Mouse (Mus musculus) c-Kit-positive CD71-negative TER-119-negative erythroid progenitor cells, embryonic 14.5 days (primary cell): ENCODE measurements around the gene Strn3.
"Not testable (repeated sequence)": the region's sequence is repeated elsewhere in the genome, so short reads cannot be mapped to it uniquely, and the experiment has no call there.

Source experiments
- DNase-seq: peaks from one replicate; pipeline ENCODE4 v3.0.0-alpha.2; 2013; ENCODE audit warnings: low read depth

Gene Strn3

DNA sequence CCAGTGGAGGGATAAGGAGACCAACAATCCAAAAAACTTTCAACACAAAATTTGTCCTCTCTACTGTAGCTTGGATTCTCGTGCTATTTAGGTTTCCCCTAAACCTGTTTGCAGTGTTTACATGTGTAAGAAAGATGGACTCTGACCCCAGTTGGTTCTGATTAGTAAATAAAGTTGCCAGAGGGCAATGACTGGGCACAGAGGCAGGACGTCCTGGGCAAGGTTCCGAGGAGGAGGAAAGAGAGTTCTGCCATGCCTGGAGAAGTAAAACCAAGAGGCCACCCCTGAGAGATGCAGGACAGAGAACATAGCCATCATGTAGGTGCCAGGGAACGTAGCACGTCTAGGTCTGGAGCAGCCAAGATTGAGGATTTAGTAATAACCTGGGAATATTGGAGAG lies 79.3 kb downstream of the Strn3 start:
- no peak for DNase-seq

DNA sequence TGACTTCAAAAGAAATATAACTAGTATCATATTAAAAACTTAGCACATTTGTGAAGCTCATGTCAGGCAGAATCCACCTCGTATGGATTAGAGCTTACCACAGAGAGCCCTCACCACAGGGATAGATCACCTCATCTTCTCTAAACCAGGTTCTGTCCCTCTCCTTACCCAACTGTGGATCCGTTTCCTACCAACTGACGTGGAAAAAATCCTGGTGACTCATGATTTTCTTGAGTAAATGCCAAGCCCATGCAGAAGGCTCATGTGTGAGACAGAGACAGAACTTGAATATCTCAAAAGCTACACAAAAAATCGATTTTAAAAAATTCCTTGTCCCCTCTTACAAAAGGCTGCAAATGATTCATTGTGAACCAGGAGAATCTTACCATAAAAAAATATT lies 85.6 kb downstream of the Strn3 start:
- DNase-seq: no peak

DNA sequence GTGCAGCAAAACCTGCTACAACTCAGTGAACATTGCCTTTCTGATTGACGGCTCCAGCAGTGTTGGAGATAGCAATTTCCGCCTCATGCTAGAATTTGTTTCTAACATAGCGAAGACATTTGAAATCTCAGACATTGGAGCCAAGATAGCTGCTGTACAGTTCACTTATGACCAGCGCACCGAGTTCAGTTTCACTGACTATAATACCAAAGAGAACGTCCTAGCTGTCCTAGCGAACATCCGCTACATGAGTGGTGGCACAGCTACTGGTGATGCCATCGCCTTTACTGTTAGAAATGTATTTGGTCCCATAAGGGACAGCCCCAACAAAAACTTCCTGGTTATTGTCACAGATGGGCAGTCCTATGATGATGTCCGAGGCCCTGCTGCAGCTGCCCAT lies 88.4 kb downstream of the Strn3 start:
- DNase-seq: no peak

DNA sequence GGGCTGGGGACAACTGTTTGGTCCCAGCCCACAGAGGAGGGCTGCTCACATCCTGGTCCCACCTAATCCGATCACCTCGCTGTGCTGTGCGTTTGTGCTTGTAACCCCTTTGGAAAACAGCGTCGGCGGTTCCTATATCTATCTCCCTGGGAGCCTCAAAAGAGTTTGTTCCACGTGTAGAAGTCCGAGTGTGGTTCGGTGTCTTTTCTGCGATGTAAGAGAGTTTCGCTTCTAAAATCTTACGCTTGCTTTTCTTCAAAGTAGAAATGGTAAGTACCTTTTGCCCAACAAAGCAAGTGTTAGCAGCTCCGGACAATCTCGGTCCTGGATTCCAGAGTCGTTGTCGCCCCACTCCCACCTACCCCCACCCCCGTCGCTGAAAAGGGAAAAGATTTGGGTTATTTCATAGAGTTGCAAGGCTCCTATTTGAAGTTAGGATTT lies 97.6 kb downstream of the Strn3 start:
- no peak for DNase-seq

DNA sequence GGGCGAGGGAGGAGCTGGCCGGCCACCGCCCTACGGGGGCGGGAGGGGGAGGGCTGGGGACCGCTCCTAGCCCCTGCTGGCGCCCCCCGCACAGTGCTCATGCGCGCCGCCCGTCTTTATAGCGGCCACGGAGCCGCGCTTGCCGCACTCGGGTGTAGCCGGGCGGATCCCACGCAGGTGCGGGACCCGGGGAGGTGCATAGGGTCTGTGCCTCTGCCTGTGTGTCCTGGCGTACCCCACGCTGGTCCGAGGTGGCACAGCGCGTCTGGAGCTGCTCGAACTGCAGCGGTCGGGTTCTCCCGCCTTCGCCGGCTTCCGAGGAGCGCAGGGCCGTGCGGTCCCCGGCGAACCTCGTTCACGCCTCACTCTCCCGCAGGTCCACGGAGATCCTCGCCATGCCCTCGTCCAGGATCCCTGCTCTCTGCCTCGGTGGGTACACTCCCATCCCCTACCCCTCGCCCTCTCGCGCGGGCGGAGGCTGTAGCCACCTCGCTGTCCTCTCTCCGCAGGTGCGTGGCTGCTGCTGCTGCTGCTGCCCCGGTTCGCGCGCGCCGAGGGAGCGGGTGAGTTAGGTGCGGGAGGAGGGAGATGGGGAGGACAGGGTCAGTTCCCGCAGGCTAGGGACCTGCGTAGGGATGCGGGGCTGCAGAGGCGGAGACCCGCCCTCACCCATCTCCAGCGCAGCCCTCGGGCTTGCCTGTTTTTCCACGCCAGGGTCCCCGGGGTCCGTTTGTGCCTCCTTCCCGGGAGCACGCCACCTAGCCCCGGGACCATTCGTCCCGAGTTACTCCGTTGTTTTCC lies 98.3 kb downstream of the Strn3 start, which contains the start of gene Coch:
TSS of gene Coch (plus strand) at position 113 of the 801 bp plus-strand sequence.
- DNase-seq: no peak

DNA sequence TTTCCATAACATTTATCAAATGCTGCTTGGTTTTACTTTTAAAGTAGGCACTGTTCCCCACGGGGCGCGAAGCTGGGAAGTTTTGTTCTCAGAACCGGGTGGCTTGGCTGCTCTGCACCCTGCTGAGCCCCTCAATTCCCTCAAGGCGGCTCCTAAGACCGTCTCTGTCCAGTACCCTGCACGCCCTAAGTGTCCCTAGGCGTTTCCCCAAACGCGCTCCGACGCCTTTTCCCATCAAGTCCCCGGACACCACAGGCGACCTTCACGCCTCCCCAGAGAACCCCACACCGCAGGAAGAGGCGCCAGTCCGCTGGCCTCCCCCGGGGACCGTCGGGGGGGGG lies 98.8 kb downstream of the Strn3 start:
- DNase-seq: no peak

DNA sequence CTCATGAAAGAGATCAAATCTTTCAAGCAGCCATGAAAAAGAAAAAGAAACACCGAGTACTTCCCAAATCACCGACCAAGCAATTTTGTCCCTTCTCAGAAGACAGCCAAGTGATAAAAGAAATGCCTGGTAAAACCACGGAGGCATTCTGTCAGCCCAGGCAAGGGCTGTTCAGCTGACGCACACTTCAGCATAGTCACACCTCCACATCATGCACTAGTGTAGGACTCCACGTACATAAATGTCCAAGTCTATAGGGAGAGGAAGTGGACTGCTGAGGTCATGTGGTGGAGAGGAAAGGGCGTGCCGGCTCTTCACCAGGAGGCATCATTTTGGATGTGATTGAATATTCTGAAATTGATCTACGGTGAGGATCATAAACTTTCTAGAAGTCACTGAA lies 99.8 kb downstream of the Strn3 start:
- DNase-seq: no peak

DNA sequence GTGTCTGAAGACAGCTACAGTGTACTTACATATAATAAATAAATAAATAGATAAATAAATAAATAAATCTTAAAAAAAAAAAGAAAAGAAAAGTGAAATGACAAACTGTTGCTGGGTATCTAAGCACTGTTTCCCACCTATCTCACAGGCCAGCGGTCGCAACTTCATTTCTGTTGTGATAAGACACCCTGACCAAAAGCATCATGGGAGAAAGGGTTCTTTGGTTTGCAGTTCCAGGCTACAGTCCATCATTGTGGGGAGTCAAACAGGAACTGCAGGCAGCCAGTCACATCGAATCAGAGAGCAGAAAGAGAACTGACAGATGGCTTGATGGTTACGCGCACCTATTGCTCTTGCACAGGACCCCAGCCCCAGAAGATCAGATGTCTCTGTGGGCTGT lies 102.4 kb downstream of the Strn3 start:
- DNase-seq: no peak

DNA sequence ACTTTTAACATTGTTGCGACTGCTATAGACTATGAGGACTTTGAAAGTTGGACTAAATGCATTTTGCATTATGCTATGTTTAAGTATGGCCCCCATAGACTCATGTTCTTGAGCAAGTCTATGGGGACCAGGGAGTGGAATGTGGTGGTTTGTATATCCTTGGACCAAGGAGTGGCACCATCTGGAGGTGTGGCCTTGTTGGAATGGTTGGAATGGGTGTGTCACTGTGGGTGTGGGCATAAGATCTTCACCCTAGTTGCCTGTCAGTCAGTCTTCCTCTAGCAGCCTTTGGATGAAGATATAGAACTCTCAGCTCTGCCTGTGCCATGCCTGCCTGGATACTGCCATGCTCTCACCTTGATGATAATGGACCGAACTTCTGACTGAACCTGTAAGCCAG lies 113.9 kb downstream of the Strn3 start:
- DNase-seq: not testable (repeated sequence)

DNA sequence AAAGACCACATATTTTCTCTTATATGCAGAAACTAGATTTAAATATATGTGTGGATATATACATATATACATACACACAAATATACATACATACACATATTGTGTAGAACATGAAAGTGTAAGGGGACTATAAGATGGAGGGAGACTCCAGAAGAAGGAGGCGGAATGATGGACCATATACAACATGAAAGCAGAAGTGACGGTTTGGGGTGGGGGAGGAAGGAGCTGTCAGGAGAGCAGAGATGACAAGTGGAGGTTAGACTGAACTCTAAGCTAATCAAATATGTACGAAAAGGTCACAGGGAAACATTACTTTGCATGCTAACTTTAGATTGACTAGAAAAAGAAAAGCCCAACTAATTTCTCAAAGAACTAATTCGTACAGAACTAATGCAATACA lies 119.0 kb downstream of the Strn3 start:
- DNase-seq: no peak

DNA sequence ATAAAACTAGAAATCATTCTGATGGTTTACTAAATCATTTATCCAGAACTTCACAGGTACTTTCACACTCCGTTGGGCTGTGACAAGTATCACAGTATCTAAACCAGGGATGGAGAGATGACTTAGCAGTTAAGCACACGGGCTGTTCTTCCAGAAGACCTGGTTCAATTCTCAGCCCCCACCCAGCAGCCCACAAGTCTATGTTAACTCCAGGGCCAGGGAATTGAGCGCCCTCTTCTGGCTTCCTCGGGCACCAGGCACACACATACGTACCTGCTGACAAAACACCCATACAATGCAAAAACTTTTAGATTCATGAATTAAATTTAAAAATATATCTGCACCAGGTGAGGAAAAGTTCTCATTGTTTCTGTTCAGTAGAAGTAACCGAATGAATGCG lies 121.8 kb downstream of the Strn3 start:
- DNase-seq: no peak

DNA sequence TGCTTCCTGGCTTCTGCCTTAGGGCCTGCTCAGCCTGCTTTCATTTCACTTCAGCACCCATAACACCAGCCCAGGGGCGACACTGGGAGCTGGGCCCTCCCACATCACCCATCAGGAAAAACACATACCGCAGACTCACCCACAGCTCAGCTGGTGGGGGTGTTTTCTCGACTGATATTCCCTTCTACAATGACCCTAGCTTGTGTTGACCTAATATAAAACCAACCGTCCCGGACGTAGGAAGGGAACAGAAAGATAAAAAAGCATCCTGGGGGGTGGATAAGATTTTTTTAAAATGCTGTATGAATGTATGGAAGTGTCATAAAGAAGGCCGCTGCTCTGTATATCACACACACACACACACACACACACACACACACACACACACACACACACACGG lies 122.2 kb downstream of the Strn3 start:
- DNase-seq: no peak

DNA sequence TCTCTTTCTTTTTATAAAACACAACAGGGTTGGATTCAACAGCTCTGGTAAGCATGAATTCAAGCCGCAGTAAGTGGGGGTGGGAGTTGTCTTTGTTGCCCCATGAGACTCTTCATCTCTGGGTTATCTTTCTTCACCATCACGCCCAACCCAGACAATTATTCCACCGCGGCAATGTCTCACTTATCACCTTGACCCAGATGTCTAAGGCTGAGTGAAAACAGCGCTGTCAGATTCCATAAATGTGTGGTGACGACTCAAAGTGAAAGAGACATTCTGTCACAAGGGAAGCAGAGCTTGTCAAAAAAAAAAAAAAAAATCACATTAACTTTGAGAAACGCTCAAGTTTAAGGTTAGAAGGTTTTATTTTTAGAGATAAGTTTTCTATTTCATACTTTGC lies 124.5 kb downstream of the Strn3 start:
- no peak for DNase-seq

DNA sequence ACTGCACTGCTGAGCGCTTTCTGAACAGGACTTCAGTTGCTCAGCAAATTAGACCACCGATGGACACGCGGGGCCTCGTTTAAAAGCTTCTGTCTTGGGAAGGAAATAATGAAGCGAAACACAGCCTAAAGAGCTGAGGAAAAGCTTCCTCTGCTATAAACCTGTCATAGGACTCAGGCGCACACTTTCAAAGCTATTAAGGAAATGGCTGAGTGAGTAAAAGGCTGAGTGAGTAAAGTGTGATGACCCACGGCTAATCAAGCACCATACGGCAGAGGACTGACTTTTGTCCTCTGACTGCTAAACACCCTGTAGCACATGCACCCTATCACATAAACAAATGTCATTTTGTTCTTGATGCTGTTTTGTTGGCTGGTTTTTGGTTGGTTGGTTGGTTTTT lies 130.3 kb downstream of the Strn3 start:
- DNase-seq: no peak
